Mouse (Mus musculus) C3H10T1/2 (cell line): Measurements from ENCODE around the gene Myoz1. TPM values are rescaled to one million over a fixed set of nuclear protein-coding genes. Genes with fewer than 3 reads are reported as not detected.

Source experiments
- polyA plus RNA-seq, 2 experiments: library from polyadenylated mRNA; unstranded; fragments of >200 nt; fragmentation: generic; extraction: Trizol; gene quantifications; one replicate each; pipeline ENCODE4 v1.2.1; 2012; ENCODE audit warnings: missing spikeins in 2 of 2

Gene Myoz1
- under 1 TPM; 0.07 to 0.22 TPM for polyA plus RNA-seq

GRCm38 (mm10) chr14:20656361-20656760, at the start of gene Myoz1:
Gene Myoz1 (minus strand): TSS chr14:20656540.

GRCm38 (mm10) chr14:20702741-20703381, 46.5 kb upstream of the Myoz1 start, which contains the start of gene Chchd1:
Gene Chchd1 (plus strand): TSS chr14:20703006.

GRCm38 (mm10) chr14:20694884-20695760, 38.8 kb upstream of the Myoz1 start, which contains the start of gene Fut11:
Gene Fut11 (plus strand): TSS chr14:20694968.

GRCm38 (mm10) chr14:20674064-20674833, 17.9 kb upstream of the Myoz1 start, which contains the start of gene Sec24c:
Gene Sec24c (plus strand): TSS chr14:20674308.

GRCm38 (mm10) chr14:20668154-20668810, 11.9 kb upstream of the Myoz1 start, which contains the start of gene Synpo2l:
Gene Synpo2l (minus strand): TSS chr14:20668354.

GRCm38 (mm10) chr14:20640644-20641437, 15.5 kb downstream of the Myoz1 start, which contains the start of gene Usp54:
Gene Usp54 (minus strand): TSS chr14:20641063.

Other genes starting within 250 kb of the Myoz1 start
- under 1 TPM in 1 of 2 experiments, not detected in 1; 0.05 TPM for gene Cfap70, start 204.3 kb downstream of the Myoz1 start, polyA plus RNA-seq
- gene Anxa7, start 176.4 kb downstream of the Myoz1 start, polyA plus RNA-seq = 10 to 100 TPM; 17.3 to 62.4 TPM
- gene Mss51, start 159.6 kb downstream of the Myoz1 start, polyA plus RNA-seq = under 1 TPM in 1 of 2 experiments, not detected in 1; 0.26 TPM
- gene Ppp3cb, start 110.0 kb downstream of the Myoz1 start, polyA plus RNA-seq = 10 to 100 TPM in 1 of 2 experiments, 1 to 10 TPM in 1; 2.9 to 17.3 TPM
- gene Usp54, start 15.5 kb downstream of the Myoz1 start, polyA plus RNA-seq = 1 to 10 TPM in 1 of 2 experiments, under 1 TPM in 1; 0.39 to 4.7 TPM
- gene Synpo2l, start 11.8 kb upstream of the Myoz1 start, polyA plus RNA-seq = under 1 TPM; 0.05 to 0.26 TPM
- 10 to 100 TPM; 12.6 to 57.0 TPM for gene Sec24c, start 17.8 kb upstream of the Myoz1 start, polyA plus RNA-seq
- gene Fut11, start 38.4 kb upstream of the Myoz1 start, polyA plus RNA-seq = 1 to 10 TPM; 1.3 to 5.5 TPM
- 100 to 1,000 TPM in 1 of 2 experiments, 10 to 100 TPM in 1; 95.4 to 107 TPM for gene Chchd1, start 46.5 kb upstream of the Myoz1 start, polyA plus RNA-seq
- 10 to 100 TPM; 45.1 to 90.8 TPM for gene Zswim8, start 51.0 kb upstream of the Myoz1 start, polyA plus RNA-seq
- 10 to 100 TPM; 12.6 to 24.0 TPM for gene Ndst2, start 78.0 kb upstream of the Myoz1 start, polyA plus RNA-seq
- 10 to 100 TPM in 1 of 2 experiments, 1 to 10 TPM in 1; 8.7 to 52.0 TPM for gene Camk2g, start 137.5 kb upstream of the Myoz1 start, polyA plus RNA-seq
- gene Plau, start 180.1 kb upstream of the Myoz1 start, polyA plus RNA-seq = 10 to 100 TPM in 1 of 2 experiments, 1 to 10 TPM in 1; 1.1 to 15.2 TPM